Mouse (Mus musculus) pancreas, adult 10 weeks (tissue): ENCODE data around the gene Dgkg. TPM values are rescaled to one million over a fixed set of nuclear protein-coding genes. Genes with fewer than 3 reads are reported as not detected.

Source experiments
- polyA plus RNA-seq: library from polyadenylated mRNA; stranded (reverse); fragments of 350-450 nt; fragmentation: Illumina TruSeq; extraction: RNeasy Lipid Tissue Mini Kit (QIAGEN cat#74804); gene quantifications from one replicate; pipeline ENCODE4 v1.2.3, GENCODE M21; 2015; ENCODE audit warnings: low read depth, low replicate concordance; ENCODE audit not compliant: insufficient read depth

Gene Dgkg
- polyA plus RNA-seq = 0.78 TPM

DNA sequence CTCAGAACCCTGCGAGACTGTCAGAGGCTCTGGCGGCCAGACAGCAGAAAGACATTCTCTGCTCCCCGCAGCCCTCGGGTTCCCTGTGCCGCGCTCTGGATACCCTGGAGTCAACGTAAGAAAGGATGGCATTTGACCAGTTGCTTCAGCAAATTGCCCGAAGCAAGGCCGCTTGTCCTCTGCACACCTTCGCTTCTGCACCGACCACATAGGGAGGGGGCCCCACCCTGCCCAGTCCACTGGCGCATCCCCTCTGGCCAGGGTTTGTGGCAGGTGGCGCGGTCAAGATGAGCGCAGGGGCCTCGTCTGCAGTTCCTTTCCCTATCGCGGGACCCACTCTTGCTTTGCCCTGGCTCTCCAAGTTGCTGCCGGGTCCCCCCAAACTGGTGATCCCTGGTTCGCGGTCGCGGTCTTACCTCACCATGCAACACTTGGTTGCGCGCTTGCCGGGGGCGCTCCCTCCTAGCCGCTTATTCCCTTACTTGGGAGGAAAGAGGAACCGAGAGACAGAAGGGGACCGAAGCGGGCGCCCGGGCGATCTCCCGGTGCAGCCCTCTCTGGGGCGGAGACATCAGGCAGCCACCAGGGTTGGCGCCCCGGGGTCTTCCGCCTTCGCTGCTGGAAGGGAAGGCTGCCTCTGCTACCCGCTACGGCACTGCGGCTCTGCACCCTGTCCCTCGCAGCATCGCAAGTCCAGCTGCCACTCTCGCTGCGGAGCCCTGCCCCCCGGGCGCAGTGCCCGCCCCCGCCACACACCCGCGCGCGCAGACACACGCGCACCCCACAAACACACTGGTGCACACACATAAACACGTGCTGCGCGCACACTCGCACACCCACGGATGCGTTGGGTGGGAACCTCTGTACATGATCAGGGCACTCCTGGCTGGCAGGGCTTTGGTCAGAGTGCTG lies at the start of gene Dgkg:
Gene Dgkg (minus strand): TSS at position 689 of the 912 bp plus-strand sequence.

DNA sequence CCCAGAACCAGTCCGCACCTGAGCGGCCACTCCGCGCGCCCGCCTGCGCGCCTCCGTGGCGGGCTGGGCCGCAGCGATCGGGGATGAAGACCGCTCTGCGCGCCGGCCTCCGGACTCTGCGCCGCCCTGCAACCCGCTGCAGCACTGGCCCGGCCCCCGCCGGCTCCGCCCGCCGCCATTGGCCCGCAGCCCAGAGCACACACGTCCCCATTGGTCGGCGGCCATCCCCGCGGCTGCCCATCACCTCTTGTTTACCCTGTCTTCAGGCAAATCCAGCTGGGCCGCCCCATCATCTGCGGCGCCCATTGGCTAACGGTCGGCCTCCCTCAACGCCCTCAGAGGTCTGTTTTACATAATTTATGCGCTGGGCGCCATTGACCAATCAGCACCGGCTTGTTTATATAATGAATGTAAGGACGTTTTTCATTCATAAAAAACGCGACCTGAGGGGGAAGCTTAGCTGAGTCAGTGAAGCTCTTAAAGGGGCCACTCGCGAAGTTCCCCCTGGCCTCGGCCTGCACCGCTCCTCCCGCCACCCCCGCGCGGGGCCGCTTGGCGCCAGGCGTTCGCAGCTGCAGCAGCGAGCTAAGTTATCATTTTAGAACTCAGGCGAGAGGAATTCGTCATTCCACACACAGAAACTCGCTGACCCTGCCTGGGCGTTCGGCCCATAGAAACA lies 217.4 kb downstream of the Dgkg start, which contains the start of gene Etv5:
Gene Etv5 (minus strand): TSS at position 221 of the 679 bp plus-strand sequence.

Other genes with a start within 250 kb of the Dgkg start
- 1.2 TPM for gene Etv5, start 217.5 kb downstream of the Dgkg start, polyA plus RNA-seq
- not detected for gene Crygs, start 154.4 kb upstream of the Dgkg start, polyA plus RNA-seq
- gene Tbccd1, start 200.4 kb upstream of the Dgkg start, polyA plus RNA-seq = 9.3 TPM
- gene Dnajb11, start 200.6 kb upstream of the Dgkg start, polyA plus RNA-seq = 63.1 TPM
- not detected for gene Ahsg, start 234.1 kb upstream of the Dgkg start, polyA plus RNA-seq